Mouse (Mus musculus) left cerebral cortex, postnatal 36 days (tissue): ENCODE data around the gene Psg23. TPM values are rescaled to one million over a fixed set of nuclear protein-coding genes. Genes with fewer than 3 reads are reported as not detected.
"Not testable (repeated sequence)": the region's sequence is repeated elsewhere in the genome, so short reads cannot be mapped to it uniquely, and the experiment has no call there.

Experiments
- DNase-seq, 2 experiments: peaks; one replicate each; pipeline ENCODE4 v3.0.0; 2021 to 2022; ENCODE audit warnings: low spot score in 2 of 2, mixed read lengths in 1 of 2
- intact Hi-C: fragments of 180-260 bp; cut with DNase I; formaldehyde crosslinking; loops from one replicate; pipeline ENCODE4 v1.15.1; 2025
- total RNA-seq, 2 experiments: library from RNA; stranded (reverse); gene quantifications; 2 replicates each; pipeline ENCODE4 v1.2.3; 2021

Psg23 gene
- total RNA-seq, result not detected

GRCm38 (mm10) chr7:18616401-18616800 is at the start of gene Psg23:
Gene Psg23, minus strand, starts transcription at chr7:18616501.
- intact Hi-C loops, result not testable (repeated sequence)

GRCm38 (mm10) chr7:18656625-18657024 is 40.3 kb upstream of the Psg23 start, which contains the start of gene Psg21:
Gene Psg21, minus strand, starts transcription at chr7:18656725.
- intact Hi-C loops, DNase-seq: not testable (repeated sequence)

More at GRCm38 (mm10) chr7:18616401-18616800, at the start of gene Psg23:
- DNase-seq, result not testable (repeated sequence)

GRCm38 (mm10) chr7:18626921-18627320 is 10.6 kb upstream of the Psg23 start:
- intact Hi-C loops, DNase-seq: not testable (repeated sequence)

- no peak for DNase-seq
- intact Hi-C loops, result no loop called here
Measured at GRCm38 (mm10) chr7:18567205-18567604, 49.1 kb downstream of the Psg23 start, which contains the start of gene Psg27. Gene Psg27, minus strand, starts transcription at chr7:18567305.

- no peak for DNase-seq
- intact Hi-C loops, result no loop called here
Measured at GRCm38 (mm10) chr7:18559850-18560249, 56.5 kb downstream of the Psg23 start.

Other genes starting within 250 kb of the Psg23 start
- gene Psg28, start 184.5 kb downstream of the Psg23 start, total RNA-seq, result not detected
- not detected for gene Psg26, start 132.3 kb downstream of the Psg23 start, total RNA-seq
- not detected for gene Psg25, start 84.2 kb downstream of the Psg23 start, total RNA-seq
- not detected for gene Psg27, start 49.2 kb downstream of the Psg23 start, total RNA-seq
- gene Psg21, start 40.2 kb upstream of the Psg23 start, total RNA-seq, result not detected
- gene Psg20, start 69.7 kb upstream of the Psg23 start, total RNA-seq, result not detected
- gene Psg22, start 101.6 kb upstream of the Psg23 start, total RNA-seq, result not detected
- not detected for gene Psg19, start 182.0 kb upstream of the Psg23 start, total RNA-seq
- gene Psg17, start 205.1 kb upstream of the Psg23 start, total RNA-seq, result not detected
- 1 to 10 TPM; 1.2 to 3.0 TPM for gene Mill2, start 223.5 kb upstream of the Psg23 start, total RNA-seq